ENCODE assay signal across 10 mouse cellular contexts in the genomic region with DNA sequence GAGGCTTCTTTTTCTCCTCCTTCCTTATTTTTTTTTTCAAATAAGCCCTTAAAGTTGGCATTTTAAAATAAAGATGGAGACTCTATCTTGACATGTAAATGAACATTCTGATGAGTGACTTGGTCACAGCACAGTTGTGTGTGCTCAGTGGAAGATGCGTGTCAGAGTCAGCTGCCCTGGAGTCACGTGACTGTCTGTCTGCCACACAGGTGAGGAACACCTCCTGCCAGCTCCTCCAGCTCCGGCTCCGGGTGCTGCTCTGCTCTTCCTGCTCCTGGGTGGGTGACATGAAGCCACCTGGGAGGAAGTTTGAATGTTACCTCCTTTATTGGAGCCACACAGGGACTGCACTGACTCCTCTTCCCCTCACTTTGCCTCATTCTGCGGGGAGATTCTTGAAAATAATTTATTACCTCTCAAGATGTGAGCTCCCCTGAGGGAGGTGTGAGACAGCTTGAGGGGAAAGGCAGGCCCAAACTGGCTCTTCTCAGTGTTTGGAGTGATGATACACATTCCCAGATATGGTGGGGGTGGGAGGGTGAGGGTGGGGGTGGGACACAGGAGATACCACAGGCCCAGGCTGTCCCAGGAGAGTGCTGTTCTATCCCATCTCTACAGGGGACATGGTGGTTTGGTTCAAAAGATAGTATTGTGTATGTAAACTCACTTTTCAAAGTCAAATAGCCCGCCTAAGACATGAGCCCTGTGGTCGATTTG.
DNase-seq lines count a peak whose midpoint lies in the region; ATAC-seq and TF ChIP-seq lines count a peak whose summit lies in the region.
"Had no signal": no experiment of that assay in that cellular context is flagged by ENCODE, and none has a peak within 500 bp of the region (broad histone marks: within the 10 kb centered on the region; RNA-seq: fewer than 3 reads in every experiment).

No protein-coding gene starts in this region.

- H3K9ac ChIP-seq in heart, embryonic 16.5 days (ENCODE audit: low read length), result peak overlapping the region; percentile 18; the same call in 1 of the 2 replicates
- no peak overlapping the region for H3K9ac ChIP-seq in stomach, postnatal 0 days (ENCODE audit: low read length)

- no peaks in the 10 kb centered on the region for H3K9me3 ChIP-seq in heart, embryonic 16.5 days (replicated peaks; ENCODE audit: control insufficient read depth, low read length)
- no peaks in the 10 kb centered on the region for H3K9me3 ChIP-seq in stomach, postnatal 0 days (ENCODE audit: control insufficient read depth, low read length)

- peaks cover 15% of the 10 kb centered on the region for H3K4me1 ChIP-seq in heart, embryonic 16.5 days (ENCODE audit: control insufficient read depth, insufficient read depth, low read length)
- 0 out of 2 replicates have a peak, but pooled peaks cover 2% of the 10 kb centered on the region for H3K4me1 ChIP-seq in stomach, postnatal 0 days (replicated peaks; ENCODE audit: control insufficient read depth, insufficient read depth)

- intact Hi-C loops in heart, postnatal 14 days (cut with DNase I), result loop anchor here (2.0 to 5.0 kb wide), 3 partner anchors 34 to 223 kb away; partner anchors contain the start of gene Tnpo1

- H3K4me3 ChIP-seq in heart, embryonic 16.5 days (ENCODE audit: low read length), result no peak overlapping the region
- H3K4me3 ChIP-seq in stomach, postnatal 0 days (ENCODE audit: low read depth, low read length), result no peak overlapping the region

- H3K27ac ChIP-seq in heart, embryonic 16.5 days (ENCODE audit: low read length), result no peak overlapping the region
- 0 out of 2 replicates have a peak overlapping the region, but pooled peaks have one; percentile 13 for H3K27ac ChIP-seq in stomach, postnatal 0 days (replicated peaks)

- H3K36me3 ChIP-seq in heart, embryonic 16.5 days (ENCODE audit: control insufficient read depth, insufficient read depth), result no peaks in the 10 kb centered on the region
- no peaks in the 10 kb centered on the region for H3K36me3 ChIP-seq in stomach, postnatal 0 days (ENCODE audit: control insufficient read depth, insufficient read depth, low read length)

- DNase-seq in heart, postnatal 14 days, result no peak
- peak; percentile 10 for DNase-seq in thymus, postnatal 14 days
- no peak for DNase-seq in thymus, adult 18-20 months
- DNase-seq in kidney, postnatal 25 days, result peak; percentile 54 to 77
- no peak for DNase-seq in stomach, postnatal 0 days (ENCODE audit: low spot score)
- no peak for DNase-seq in frontal cortex, adult 2 months (ENCODE audit: extremely low spot score in 1 of 2, low spot score in 1 of 2)
- no peak for DNase-seq in thymus, postnatal 0 days (ENCODE audit: low spot score)
- DNase-seq: right cerebral cortex, postnatal 25 days had no signal

- 64% methylated on average over 7 of the region's 7 CpGs for WGBS in heart, embryonic 16.5 days
- 59% methylated on average over 7 of the region's 7 CpGs for WGBS in stomach, postnatal 0 days

- H3K27me3 ChIP-seq in heart, embryonic 16.5 days (ENCODE audit: control insufficient read depth, insufficient read depth, low read length), result no peaks in the 10 kb centered on the region
- H3K27me3 ChIP-seq in stomach, postnatal 0 days (ENCODE audit: control insufficient read depth, insufficient read depth, low read length), result no peaks in the 10 kb centered on the region

- TF ChIP-seq EP300 in stomach, postnatal 0 days (optimal IDR thresholded peaks at IDR 0.05), result no peak

- H3K4me2 ChIP-seq in heart, embryonic 16.5 days (ENCODE audit: low read depth, low read length), result no peak overlapping the region
- no peak overlapping the region for H3K4me2 ChIP-seq in stomach, postnatal 0 days (replicated peaks; ENCODE audit: low read depth)

- no peak for ATAC-seq in heart, embryonic 16.5 days (replicated peaks; ENCODE audit: extremely low read depth, insufficient read depth, low FRiP score)
- ATAC-seq in stomach, postnatal 0 days (ENCODE audit: low FRiP score, low TSS enrichment), result no peak; the same call in 1 of the 2 replicates
- ATAC-seq: forebrain, embryonic 16.5 days had no signal

- TF ChIP-seq CTCF in stomach, postnatal 0 days (IDR thresholded peaks at IDR 0.05; ENCODE audit: low read depth), result no peak

Comparison
In these comparisons a context has a peak if more than half of its experiments do, and no peak if none do; other contexts are left out.
1. DNase-seq: peak in thymus, postnatal 14 days (single experiment) and kidney, postnatal 25 days (2 of 2); none in heart, postnatal 14 days (0 of 2), thymus, adult 18-20 months (0 of 2), stomach, postnatal 0 days (single experiment), frontal cortex, adult 2 months (0 of 2) and thymus, postnatal 0 days (single experiment).